Mouse (Mus musculus) myocyte (in vitro differentiated cells): ENCODE results near the gene Sgpl1. TPM values are rescaled to one million over a fixed set of nuclear protein-coding genes. Genes with fewer than 3 reads are reported as not detected.

Experiments
- H3K27me3 ChIP-seq: one replicate; pipeline ENCODE4 v1.6.1; 2011; ENCODE audit not compliant: control insufficient read depth, insufficient read depth, insufficient read length
- H3K36me3 ChIP-seq: one replicate; pipeline ENCODE4 v1.6.1; 2011; ENCODE audit not compliant: control insufficient read depth, insufficient read depth
- H3K4me2 ChIP-seq: one replicate; pipeline ENCODE4 v1.6.1; 2011; ENCODE audit warnings: low read depth, control low read depth
- H3K4me3 ChIP-seq: one replicate; pipeline ENCODE4 v1.5.1; 2011; ENCODE audit warnings: mild to moderate bottlenecking, control low read depth, moderate library complexity
- H3K79me2 ChIP-seq: one replicate; pipeline ENCODE4 v1.6.1; 2011; ENCODE audit not compliant: control insufficient read depth, insufficient read depth
- H3ac ChIP-seq: one replicate; pipeline ENCODE4 v1.6.1; 2011; ENCODE audit not compliant: control insufficient read depth, insufficient read length
- CEBPB ChIP-seq: IDR thresholded peaks from 2 replicates; pipeline ENCODE4 v1.6.1; 2011; ENCODE audit warnings: mild to moderate bottlenecking, moderate library complexity; ENCODE audit not compliant: poor library complexity, insufficient read depth, severe bottlenecking
- E2F4 ChIP-seq: IDR thresholded peaks from one replicate; pipeline ENCODE4 v1.6.1; 2011; ENCODE audit warnings: mild to moderate bottlenecking, control low read depth, moderate library complexity; ENCODE audit not compliant: insufficient read depth
- MAX ChIP-seq: IDR thresholded peaks from one replicate; pipeline ENCODE4 v1.6.1; 2011; ENCODE audit warnings: low read depth, mild to moderate bottlenecking, control low read depth
- MYOD1 ChIP-seq, 3 experiments: IDR thresholded peaks; one replicate each; pipeline ENCODE4 v1.6.1; 2011; ENCODE audit warnings: control low read depth in 2 of 3, low read depth in 2 of 3, mild to moderate bottlenecking in 2 of 3, moderate library complexity in 1 of 3; ENCODE audit not compliant: insufficient read length in 2 of 3, control insufficient read depth in 1 of 3
- MYOG ChIP-seq, 3 experiments: IDR thresholded peaks; one replicate each; pipeline ENCODE4 v1.6.1; 2011; ENCODE audit warnings: control low read depth in 2 of 3, low read depth in 2 of 3, mild to moderate bottlenecking in 2 of 3; ENCODE audit not compliant: insufficient read length in 2 of 3, control insufficient read depth in 1 of 3, insufficient read depth in 1 of 3
- POLR2A ChIP-seq: IDR thresholded peaks from one replicate; pipeline ENCODE4 v1.6.1; 2011; ENCODE audit warnings: low read depth, mild to moderate bottlenecking, control low read depth, moderate library complexity; ENCODE audit not compliant: insufficient read length
- POLR2AphosphoS2 ChIP-seq: IDR thresholded peaks from one replicate; pipeline ENCODE4 v1.6.1; 2011; ENCODE audit warnings: low read depth, control low read depth; ENCODE audit not compliant: insufficient read length
- REST ChIP-seq: IDR thresholded peaks from one replicate; pipeline ENCODE4 v1.6.1; 2011; ENCODE audit warnings: mild to moderate bottlenecking, control low read depth, moderate library complexity; ENCODE audit not compliant: insufficient read depth, insufficient read length
- SRF ChIP-seq: IDR thresholded peaks from one replicate; pipeline ENCODE4 v1.6.1; 2011; ENCODE audit warnings: low read depth; ENCODE audit not compliant: control insufficient read depth, insufficient read length
- TCF12 ChIP-seq: IDR thresholded peaks from one replicate; pipeline ENCODE4 v1.6.1; 2011; ENCODE audit warnings: mild to moderate bottlenecking, control low read depth; ENCODE audit not compliant: poor library complexity, insufficient read depth, severe bottlenecking
- TCF3 ChIP-seq: IDR thresholded peaks from one replicate; pipeline ENCODE4 v1.6.1; 2011; ENCODE audit warnings: low read depth, control low read depth; ENCODE audit not compliant: insufficient read length
- USF1 ChIP-seq: IDR thresholded peaks from one replicate; pipeline ENCODE4 v1.6.1; 2011; ENCODE audit warnings: low read depth, mild to moderate bottlenecking, control low read depth, moderate library complexity
- polyA plus RNA-seq: library from polyadenylated mRNA; unstranded; fragments of >200 nt; fragmentation: generic; extraction: Trizol; gene quantifications from one replicate; pipeline ENCODE4 v1.2.1, GENCODE M21; 2012; ENCODE audit warnings: missing spikeins

Gene Sgpl1
- polyA plus RNA-seq, 1 experiment = 42.6 TPM

GRCm38 (mm10) chr10:61056661-61057060 is 90.8 kb downstream of the Sgpl1 start:
- TF ChIP-seq POLR2AphosphoS2 (no peak), CEBPB (no peak), USF1 (no peak), REST (no peak), E2F4 (no peak), MYOG (IDR thresholded peaks at IDR 0.05; ENCODE audit: control insufficient read depth in 1 of 3, insufficient read depth in 1 of 3, insufficient read length in 2 of 3, low read depth in 2 of 3) (no peak), MAX (no peak), POLR2A (no peak), TCF12 (no peak), TCF3 (no peak), MYOD1 (IDR thresholded peaks at IDR 0.05; ENCODE audit: control insufficient read depth in 1 of 3, insufficient read length in 2 of 3, low read depth in 2 of 3) (no peak), SRF (no peak)
- Histone ChIP-seq H3K4me2 (no peak overlapping the region), H3K4me3 (no peak overlapping the region), H3ac (no peak overlapping the region), H3K79me2 (no peaks in the 10 kb centered on the region), H3K36me3 (no peaks in the 10 kb centered on the region), H3K27me3 (peaks cover 14% of the 10 kb centered on the region)

- no peaks in the 10 kb centered on the region for H3K36me3 ChIP-seq
- no peak for TF ChIP-seq MYOD1 (IDR thresholded peaks at IDR 0.05; ENCODE audit: control insufficient read depth in 1 of 3, insufficient read length in 2 of 3, low read depth in 2 of 3)
- TF ChIP-seq SRF = no peak
- TF ChIP-seq E2F4 = no peak
- TF ChIP-seq POLR2A = no peak
- TF ChIP-seq USF1 = no peak
- TF ChIP-seq REST = no peak
- TF ChIP-seq CEBPB = no peak
- TF ChIP-seq TCF3 = no peak
- no peak for TF ChIP-seq POLR2AphosphoS2
- no peak for TF ChIP-seq TCF12
- no peak for TF ChIP-seq MAX
- TF ChIP-seq MYOG (IDR thresholded peaks at IDR 0.05; ENCODE audit: control insufficient read depth in 1 of 3, insufficient read depth in 1 of 3, insufficient read length in 2 of 3, low read depth in 2 of 3) = no peak
- peaks cover 14% of the 10 kb centered on the region for H3K27me3 ChIP-seq
- H3K79me2 ChIP-seq = no peaks in the 10 kb centered on the region
- no peak overlapping the region for H3K4me3 ChIP-seq
- H3ac ChIP-seq = no peak overlapping the region
- H3K4me2 ChIP-seq = no peak overlapping the region
Measured at GRCm38 (mm10) chr10:61051993-61052613, 95.4 kb downstream of the Sgpl1 start.

Other genes with a start within 250 kb of the Sgpl1 start
- gene Pcbd1, start 58.4 kb downstream of the Sgpl1 start, polyA plus RNA-seq = 2.9 TPM
- gene Tbata, start 24.3 kb upstream of the Sgpl1 start, polyA plus RNA-seq = not detected
- 31.0 TPM for gene Adamts14, start 125.7 kb upstream of the Sgpl1 start, polyA plus RNA-seq
- gene Prf1, start 150.1 kb upstream of the Sgpl1 start, polyA plus RNA-seq = 0.01 TPM
- gene Pald1, start 235.8 kb upstream of the Sgpl1 start, polyA plus RNA-seq = 14.0 TPM